Mouse (Mus musculus) left cerebral cortex, postnatal 10 days (tissue): ENCODE data around the gene Dhx57. TPM values are rescaled to one million over a fixed set of nuclear protein-coding genes. Genes with fewer than 3 reads are reported as not detected.
"Not testable (repeated sequence)": the region's sequence is repeated elsewhere in the genome, so short reads cannot be mapped to it uniquely, and the experiment has no call there.

Source experiments
- DNase-seq, 2 experiments: peaks; one replicate each; pipeline ENCODE4 v3.0.0; 2021 to 2022; ENCODE audit warnings: low spot score in 2 of 2, mixed read lengths in 1 of 2; ENCODE audit errors: extremely low spot score in 1 of 2
- intact Hi-C: fragments of 180-260 bp; cut with DNase I; formaldehyde crosslinking; loops from one replicate; pipeline ENCODE4 v1.15.1; 2025
- total RNA-seq, 2 experiments: library from RNA; stranded (reverse); gene quantifications; 2 replicates each; pipeline ENCODE4 v1.2.3; 2021

Gene Dhx57
- total RNA-seq, 2 experiments from 2014 or later, result 60.2 to 63.8 TPM

DNA sequence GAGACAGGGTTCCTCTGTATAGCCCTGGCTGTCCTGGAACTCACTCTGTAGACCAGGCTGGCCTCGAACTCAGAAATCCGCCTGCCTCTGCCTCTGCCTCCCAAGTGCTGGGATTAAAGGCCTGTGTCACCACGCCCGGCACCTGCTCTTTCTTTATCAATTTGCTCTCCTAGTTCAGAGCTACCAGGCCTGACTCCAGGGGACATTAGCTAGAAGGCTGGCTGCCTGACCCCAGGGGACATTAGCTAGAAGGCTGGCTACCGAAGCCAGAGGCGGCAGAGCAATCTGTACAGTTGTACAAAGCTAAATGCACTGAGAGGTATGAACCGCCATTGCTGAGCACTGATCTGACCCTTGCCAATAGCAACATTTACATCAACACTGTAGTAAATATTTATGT lies 19.7 kb downstream of the Dhx57 start:
- not testable (repeated sequence) for DNase-seq
- intact Hi-C loops, result loop anchor here (10.0 kb wide), 1 partner anchor 144 kb away; no protein-coding TSS in a partner anchor

DNA sequence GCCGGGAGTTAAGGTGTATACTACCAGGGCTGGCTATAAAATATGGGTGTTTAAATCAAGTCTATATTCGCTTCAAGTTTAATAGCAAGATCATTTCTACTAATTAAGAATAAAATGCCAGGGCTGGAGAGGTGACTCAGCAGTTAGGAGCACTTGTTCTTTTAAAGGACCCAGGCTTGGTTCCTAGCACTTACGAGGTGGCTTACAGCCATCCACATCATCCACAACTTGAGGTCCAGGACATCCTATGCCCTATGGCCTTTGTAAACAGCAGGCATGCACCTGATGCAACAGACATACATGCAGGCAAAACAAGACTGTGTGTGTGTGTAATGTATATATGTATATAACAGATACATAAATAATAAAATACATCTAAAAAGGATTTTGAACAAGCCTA lies 22.1 kb downstream of the Dhx57 start:
- no peak for DNase-seq
- intact Hi-C loops, result loop anchor here (10.0 kb wide), 1 partner anchor 1343 kb away; no protein-coding TSS in a partner anchor

DNA sequence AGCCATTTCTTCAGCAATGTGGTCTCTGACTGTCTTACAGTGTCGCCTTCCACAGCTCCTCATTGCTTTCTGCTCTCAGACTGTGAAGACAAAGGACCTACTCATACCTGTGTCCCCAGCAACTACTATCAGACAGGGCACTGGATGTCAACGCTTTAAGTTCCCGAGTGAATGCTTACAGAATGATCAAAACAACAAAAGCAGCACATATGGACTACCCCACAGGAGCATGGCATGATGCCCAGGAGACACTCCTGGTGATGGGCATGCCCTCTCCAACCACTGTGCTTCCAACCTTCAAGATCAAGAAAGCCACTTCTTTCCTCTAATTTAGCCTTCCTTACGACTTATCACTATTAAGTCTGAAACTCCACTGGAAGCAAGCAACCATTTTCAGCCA lies 23.2 kb downstream of the Dhx57 start:
- no peak for DNase-seq

DNA sequence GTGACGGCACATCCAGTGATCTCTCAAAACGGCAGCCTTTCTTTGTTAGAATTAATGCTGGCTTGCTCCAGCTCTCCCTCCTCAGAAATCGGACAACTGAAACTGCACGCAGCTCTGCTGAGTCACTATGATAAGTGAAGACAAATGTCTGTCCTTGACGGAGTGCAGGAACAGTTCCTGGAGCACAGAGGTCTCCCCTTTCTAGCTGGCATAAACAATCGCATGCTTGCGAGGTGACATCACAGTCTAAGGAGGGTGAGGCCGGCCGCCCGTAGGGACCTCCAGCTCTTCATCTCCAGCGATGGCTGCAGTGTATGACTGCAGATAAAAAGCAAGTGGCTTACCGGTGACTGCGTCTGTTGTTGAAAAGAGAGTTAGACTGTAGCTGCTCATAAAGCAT lies 35.1 kb downstream of the Dhx57 start:
- intact Hi-C loops, result no loop called here
- peak in 1 of 2 experiments; percentile 39 for DNase-seq

More for the DNA sequence above, 23.2 kb downstream of the Dhx57 start:
- intact Hi-C loops, result loop anchor here (10.0 kb wide), 1 partner anchor 1342 kb away; no protein-coding TSS in a partner anchor

DNA sequence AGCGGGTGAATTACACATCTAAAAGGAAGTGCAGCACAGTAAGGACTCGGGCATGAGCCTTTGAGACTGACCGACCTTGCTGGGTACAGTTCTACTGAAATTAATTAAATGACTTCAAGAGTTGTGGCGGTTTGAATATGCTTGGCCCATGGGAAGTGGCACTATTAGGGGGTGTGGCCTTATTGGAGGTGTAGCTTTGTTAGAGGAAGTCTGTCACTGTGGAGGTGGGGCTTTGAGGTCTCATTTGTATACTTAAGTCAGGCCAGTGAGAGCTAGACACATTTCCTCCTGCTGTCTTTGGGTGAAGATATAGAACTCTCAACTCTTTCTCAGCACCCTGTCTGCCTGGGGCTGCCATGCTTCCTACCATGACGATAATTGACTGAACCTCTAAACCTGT lies 35.9 kb downstream of the Dhx57 start:
- intact Hi-C loops, result no loop called here
- no peak for DNase-seq

DNA sequence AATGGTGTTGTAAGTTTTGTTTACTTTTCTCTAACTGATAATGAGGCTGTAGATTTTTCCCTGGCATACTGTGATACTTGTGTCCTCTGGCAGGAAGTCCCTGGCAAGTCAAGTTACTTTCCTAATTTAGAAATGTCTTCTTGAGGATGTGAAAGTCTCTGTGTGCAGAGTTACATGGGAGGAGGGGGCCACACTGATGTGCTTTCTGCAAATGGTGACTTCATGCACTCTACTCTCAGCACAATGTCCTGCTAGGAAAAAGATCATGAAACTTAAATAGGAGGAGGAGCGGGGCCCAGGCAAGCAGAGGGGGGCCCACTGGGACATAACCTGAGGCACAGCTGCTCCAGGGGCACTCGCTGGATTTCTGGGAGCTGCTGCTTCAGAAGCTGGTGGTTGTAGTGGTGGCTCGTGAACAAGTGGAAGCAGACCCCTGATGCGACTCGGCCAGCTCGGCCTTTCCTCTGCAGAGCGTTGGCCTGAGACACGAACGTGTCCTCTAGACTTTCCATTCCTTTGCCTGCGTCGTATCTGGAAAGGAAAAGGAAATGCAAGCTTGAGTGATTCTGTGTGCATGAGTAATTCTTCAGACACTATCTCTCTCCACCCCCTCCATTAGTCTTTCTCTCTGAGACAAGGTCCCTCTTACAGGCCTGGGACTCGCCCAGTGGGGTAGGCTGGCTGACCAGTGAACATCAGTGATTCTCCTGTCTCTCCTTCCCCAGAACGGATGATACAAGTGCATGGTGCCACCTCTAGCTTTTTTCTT lies 37.3 kb downstream of the Dhx57 start:
- DNase-seq, result no peak
- intact Hi-C loops, result no loop called here

DNA sequence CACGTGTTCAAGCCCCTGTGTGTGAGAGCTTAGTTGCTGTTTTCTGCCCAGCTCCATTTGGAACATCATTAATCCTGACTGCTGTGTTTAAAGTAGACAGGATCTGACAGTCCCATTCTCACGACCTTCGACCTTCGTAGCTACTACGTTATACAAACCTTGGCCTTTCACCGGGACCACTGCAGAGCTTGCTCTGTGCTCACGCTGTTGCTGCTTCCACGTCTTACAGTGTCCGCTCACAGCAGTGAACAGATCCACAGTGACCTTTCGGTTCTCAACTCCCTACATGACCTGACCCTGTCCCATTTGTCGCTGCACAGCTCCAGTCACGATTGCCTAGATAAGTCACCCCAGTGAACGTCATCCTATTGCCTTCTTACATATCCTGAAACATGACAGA lies 47.2 kb downstream of the Dhx57 start:
- intact Hi-C loops, result no loop called here
- DNase-seq, result no peak

DNA sequence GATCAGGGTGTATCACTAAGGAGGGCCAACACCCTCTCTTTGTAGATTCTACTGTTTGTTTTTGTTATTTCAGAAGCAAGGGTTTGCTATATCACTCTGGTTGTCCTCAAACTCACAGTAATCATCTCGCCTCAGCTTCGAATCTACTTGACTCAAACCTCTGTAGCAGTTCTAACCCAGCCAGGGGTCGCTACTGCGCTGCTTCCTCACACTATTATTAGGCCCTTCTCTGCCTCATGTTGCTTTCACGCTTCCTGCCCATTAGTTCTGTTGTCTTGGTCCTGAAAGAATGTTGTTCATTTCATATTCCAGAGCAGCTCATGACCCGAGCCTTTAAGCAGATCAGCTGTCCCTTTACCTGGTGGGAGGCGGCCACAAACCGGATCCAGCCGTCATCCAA lies 48.7 kb downstream of the Dhx57 start:
- no peak for DNase-seq
- intact Hi-C loops, result no loop called here

DNA sequence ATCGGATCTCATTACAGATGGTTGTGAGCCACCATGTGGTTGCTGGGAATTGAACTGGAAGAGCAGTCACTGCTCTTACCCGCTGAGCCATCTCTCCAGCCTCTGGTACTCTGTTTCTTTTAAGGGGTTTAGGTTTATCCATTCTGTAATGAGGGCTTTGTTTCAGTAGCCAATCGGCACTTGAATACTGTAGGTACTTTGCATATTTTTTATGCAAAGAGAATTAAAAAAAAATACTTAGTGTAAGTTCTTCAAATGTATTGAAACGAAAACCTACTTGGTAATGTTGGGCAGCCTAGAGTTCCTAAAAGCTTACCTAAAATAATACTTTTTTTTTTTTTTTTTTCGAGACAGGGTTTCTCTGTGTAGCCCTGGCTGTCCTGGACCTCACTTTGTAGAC lies 52.8 kb downstream of the Dhx57 start:
- DNase-seq, result no peak
- intact Hi-C loops, result no loop called here

DNA sequence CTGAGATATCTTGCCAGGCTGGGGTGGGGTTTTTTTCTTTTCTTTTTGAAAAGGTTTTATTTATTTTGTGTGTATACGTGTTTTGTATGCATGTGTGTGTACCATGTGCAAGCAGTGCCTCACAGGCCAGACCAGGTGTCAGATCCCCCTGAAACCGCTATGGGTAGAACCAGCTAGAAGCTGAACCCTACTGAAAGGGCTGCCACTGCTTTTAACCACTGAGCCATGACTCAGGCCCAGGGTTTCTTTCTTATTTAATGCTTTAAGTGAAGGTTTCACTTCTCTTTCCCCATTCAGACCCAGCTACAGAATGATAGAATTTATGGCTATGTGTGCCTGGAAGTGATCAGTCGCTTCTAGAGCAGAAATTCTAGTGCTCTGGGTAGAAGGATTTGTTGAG lies 53.5 kb downstream of the Dhx57 start:
- intact Hi-C loops, result no loop called here
- DNase-seq, result no peak

DNA sequence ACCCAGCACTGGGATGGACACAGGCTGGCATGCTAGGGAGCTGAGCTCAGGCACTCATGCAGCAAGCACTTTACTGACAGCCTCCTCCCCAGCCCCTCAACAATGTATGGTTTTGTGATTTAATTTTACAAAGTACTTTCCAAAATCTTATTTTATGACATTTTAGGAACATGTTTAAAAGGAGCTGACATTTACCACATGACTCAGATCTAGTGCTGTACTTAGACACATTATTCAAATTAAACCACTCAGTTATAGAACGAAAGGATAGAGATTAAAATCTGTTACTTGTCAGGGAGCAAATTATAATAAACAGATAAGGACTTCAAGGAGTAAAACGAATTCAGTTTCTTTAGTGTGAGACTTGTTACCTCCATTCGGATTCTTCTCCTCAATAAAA lies 54.8 kb downstream of the Dhx57 start:
- intact Hi-C loops, result no loop called here
- DNase-seq, result no peak

DNA sequence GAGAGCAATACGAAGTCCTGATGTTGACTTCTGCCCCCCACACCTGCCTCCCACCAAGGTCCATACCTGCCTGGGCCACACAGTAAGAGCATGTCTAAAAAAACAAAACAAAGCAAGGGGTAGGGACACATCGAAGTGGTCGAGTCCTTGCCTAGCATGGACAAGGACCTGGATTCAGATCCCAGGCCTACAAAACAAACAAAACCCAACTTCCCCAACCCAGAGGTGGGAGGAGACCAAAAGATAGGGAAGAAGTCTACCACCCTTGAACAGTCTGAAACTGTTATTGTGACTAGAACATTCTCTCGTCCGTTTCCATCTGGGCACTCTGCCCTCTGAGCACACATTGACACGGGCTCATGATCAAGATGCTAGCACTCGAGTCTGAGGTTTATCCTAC lies 55.9 kb downstream of the Dhx57 start:
- no peak for DNase-seq
- intact Hi-C loops, result no loop called here

DNA sequence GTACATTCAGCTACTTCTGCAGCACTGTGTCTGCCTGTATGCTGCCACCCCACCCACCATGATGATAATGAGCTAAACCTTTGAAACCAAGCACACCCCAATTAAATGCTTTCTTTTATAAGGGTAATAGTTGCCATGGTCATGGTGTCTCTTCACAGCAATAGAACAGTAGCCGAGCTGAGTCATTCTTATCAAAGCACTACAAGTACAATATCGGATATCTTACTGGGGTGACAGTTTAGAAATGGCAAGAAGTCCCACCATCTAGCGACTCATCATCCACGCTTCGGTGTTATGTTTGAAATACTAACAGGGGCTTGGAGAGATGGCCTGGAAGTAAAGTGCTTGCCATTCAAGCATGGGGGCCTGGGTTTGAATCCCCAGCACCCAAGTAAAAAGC lies 56.4 kb downstream of the Dhx57 start:
- no peak for DNase-seq
- intact Hi-C loops, result no loop called here

DNA sequence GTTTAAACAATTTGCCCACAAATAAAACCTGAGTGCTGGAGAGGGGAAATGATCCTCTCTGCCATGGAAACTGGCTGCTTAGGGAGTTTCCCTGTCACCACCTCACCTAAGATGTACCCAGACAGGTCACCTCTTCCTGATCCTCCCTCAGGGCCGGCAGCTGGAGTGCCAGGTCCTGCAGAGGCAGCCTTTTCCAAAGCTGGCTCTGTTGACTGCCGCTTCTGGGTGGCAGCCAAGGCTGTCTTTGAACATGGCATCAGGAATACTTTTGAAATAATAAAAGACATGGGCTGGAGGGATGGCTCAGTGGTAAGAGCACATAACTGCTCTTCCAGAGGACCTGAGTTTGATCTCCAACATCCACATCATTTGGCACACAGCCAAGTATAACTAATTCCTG lies 60.9 kb downstream of the Dhx57 start:
- intact Hi-C loops, result no loop called here
- no peak for DNase-seq

DNA sequence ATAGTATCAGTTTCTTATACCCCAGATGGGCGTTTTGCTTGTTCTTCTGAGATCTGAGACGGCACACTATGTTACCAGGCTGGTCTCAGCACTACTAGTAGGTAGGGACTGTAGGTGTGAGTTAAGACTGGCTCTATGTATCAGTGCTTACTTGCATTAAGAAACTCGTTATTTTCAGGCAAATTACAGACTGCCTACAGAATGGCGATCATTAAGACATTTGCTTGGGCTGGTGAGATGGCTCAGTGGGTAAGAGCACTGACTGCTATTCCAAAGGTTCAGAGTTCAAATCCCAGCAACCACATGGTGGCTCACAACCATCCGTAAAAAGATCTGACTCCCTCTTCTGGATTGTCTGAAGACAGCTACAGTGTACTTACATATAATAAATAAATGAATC lies 65.1 kb downstream of the Dhx57 start:
- intact Hi-C loops, DNase-seq: not testable (repeated sequence)

DNA sequence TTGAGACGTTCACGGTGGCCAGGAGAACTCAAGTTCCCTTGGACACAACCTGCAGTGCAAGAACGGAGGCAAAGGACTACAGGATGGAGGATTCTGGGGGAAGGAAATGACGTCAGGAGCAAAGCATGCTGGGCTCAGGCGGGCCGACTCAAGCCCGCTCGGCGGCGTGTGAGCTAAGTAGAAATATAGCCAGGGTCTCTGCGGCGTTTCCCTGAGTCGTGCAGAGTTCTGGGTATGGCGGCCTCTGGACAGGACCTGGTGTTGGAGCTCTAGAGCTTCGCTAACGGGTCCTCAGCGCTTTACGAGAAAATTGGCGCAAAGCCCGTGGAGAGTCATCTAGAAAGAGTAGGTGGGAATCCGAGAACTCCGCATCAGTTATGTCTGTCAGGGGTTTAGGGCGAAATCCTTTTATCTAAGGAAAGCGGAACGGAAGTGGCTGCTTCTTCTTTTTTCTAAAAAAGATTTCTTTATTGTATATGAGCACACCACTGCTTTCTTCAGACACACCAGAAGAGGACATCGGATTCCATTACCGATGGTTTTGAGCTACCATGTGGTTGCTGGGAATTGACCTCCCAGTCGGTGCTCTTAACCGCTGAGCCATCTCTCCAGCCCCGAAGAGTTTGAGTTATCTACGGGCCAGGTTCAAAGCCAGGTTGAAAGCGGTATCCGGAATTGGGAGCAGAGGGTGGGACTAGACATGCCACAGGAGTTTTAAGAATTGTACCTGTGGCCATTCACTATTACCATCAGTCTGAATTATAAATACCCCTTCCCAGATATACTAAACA lies 65.8 kb downstream of the Dhx57 start, which contains the start of gene Gemin6:
Gene Gemin6, plus strand, starts transcription at position 116 of the 791 bp plus-strand sequence.
- peak; percentile 87 for DNase-seq
- intact Hi-C loops, result no loop called here

DNA sequence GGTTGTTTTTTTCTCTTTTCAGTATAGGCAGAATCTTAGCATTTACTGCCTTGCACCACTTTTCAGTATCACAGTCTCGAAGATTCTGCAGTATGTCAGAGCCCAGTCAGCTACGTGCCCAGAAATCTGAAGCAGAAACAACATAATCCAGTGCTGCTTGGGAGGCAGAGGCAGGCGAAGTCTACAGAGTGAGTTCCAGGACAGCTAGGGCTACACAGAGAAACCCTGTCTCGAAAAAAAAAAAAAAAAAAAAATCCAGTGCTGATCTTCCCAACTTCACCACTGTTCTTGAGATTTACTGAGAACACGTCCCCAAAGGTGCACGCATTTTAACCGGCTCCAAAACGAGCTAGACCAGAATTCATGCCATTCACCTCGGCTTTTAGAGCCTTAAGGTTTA lies 66.4 kb downstream of the Dhx57 start:
- intact Hi-C loops, result no loop called here
- DNase-seq, result no peak

DNA sequence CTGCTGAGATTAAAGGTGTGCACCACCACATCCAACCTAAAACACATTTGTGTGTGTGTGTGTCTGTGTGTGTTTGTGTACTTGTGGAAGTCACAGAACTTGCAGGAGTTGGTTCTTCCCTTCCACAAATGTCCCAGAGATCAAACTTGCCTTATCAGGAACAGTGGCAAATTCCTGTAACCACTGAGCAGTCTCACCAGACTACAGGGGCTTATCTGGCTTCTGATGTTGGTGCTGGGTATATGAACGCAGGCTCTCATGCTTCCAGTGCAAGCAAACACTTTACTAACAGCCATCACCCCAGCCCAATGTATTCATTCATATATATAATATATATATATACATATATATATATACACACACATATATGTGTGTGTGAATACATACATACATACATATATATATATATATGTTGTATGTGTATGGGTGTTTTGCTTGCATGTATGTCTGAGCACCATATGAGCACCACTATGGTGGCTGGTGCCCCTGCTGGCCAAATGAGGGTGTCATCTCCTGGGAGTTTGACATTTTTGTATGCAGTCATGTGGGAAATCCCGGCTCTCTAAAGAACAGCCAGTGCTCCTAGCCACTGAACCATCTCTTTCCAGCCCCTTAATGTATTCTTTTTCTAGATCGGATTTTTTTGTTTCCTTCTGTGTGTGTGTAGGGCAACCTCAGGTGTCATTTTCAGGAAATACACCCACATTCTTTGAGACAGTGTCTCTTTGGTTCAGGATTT lies 68.2 kb downstream of the Dhx57 start:
- intact Hi-C loops, result no loop called here
- no peak for DNase-seq

DNA sequence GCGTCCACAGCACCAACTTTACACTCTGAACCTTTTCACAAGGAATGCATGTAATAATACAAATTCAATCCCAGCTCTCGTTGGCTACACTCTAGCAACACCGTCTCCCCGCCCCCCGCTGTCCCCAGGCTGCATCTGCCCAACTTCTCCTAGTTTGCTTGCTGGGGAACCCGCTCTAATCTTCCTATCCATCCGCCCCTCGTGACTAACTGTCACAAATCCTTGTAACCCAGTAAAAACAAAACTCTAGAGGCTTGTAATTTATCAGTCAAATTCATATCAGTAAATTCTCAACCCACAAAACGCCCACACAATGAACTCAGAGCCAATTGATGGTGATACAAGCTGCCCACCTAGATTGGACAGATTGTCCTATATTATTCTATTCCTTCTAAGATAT lies 69.1 kb downstream of the Dhx57 start:
- intact Hi-C loops, result no loop called here
- DNase-seq, result no peak
